Mouse (Mus musculus) forebrain, embryonic 16.5 days (tissue): ENCODE results near the gene Csnka2ip. TPM values are rescaled to one million over a fixed set of nuclear protein-coding genes. Genes with fewer than 3 reads are reported as not detected.
A peak's percentile ranks its signal among the peaks of the same experiment; 100 is the strongest.

ENCODE experiments used
- ATAC-seq: fragments of 200-750 bp; cut with Nextera tagmentation; 2 replicates; pipeline ENCODE4 v1.8.0; 2017; ENCODE audit warnings: mild to moderate bottlenecking, moderate library complexity
- H3K27ac ChIP-seq: fragments of 300-500 bp; sonication (generic); 2 replicates; pipeline ENCODE4 v1.5.1; 2014; ENCODE audit warnings: low read length, control low read depth
- H3K27me3 ChIP-seq: fragments of 300-500 bp; sonication (generic); replicated peaks from 2 replicates; pipeline ENCODE4 v1.6.1; 2014; ENCODE audit warnings: low read length; ENCODE audit not compliant: control insufficient read depth, insufficient read depth
- H3K36me3 ChIP-seq: fragments of 300-500 bp; sonication (generic); 2 replicates; pipeline ENCODE4 v1.6.1; 2014; ENCODE audit not compliant: control insufficient read depth, insufficient read depth
- H3K4me1 ChIP-seq: fragments of 300-500 bp; sonication (generic); replicated peaks from 2 replicates; pipeline ENCODE4 v1.6.1; 2014; ENCODE audit warnings: low read length; ENCODE audit not compliant: control insufficient read depth, insufficient read depth
- H3K4me2 ChIP-seq: fragments of 300-500 bp; sonication (generic); 2 replicates; pipeline ENCODE4 v1.6.1; 2014; ENCODE audit warnings: mild to moderate bottlenecking, low read length, control low read depth
- H3K4me3 ChIP-seq: fragments of 300-500 bp; sonication (generic); replicated peaks from 2 replicates; pipeline ENCODE4 v1.5.1; 2014; ENCODE audit warnings: mild to moderate bottlenecking, low read length, control low read depth
- H3K9ac ChIP-seq: fragments of 300-500 bp; sonication (generic); replicated peaks from 2 replicates; pipeline ENCODE4 v1.6.1; 2014; ENCODE audit warnings: low read depth, low read length, control low read depth
- H3K9me3 ChIP-seq: fragments of 300-500 bp; sonication (generic); 2 replicates; pipeline ENCODE4 v1.6.1; 2016; ENCODE audit warnings: low read length; ENCODE audit not compliant: control insufficient read depth
- WGBS: fragments of 180-500 bp; shearing (Covaris S2); extraction: QIAGEN DNeasy Blood & Tissue Kit; methylation state at CpG from one replicate; pipeline ENCODE4 v1.1.7; 2014; 5-methylcytosine and 5-hydroxymethylcytosine counted together
- polyA plus RNA-seq: library from polyadenylated mRNA; unstranded; fragments of >200 nt; fragmentation: Nextera tagmentation; extraction: Ambion mirVana; gene quantifications from 2 replicates; pipeline ENCODE4 v1.2.1, GENCODE M21; 2015

Csnka2ip gene
- not detected in 2 replicates for polyA plus RNA-seq

DNA sequence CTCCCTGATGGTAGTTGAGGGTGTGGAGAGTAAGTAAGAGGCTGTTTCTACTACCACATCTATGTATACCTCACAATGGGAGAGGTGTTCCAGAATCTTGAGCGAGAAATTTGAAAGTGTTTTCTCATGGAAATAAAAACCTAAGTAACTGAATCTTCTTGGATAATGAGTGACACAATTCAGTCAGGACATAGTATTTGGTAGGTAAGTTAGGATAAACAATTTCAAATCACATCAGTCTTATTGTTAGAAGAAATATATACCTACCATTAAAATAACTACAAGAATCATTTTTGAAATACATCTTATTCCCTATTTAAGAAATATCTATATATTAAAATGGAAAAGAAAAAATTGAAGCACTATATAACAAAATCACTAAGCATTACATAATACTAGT is at the start of gene Csnka2ip:
TSS of gene Csnka2ip (minus strand) at position 101 of the 400 bp plus-strand sequence.
- H3K4me2 ChIP-seq = no peak within 1 kb of the TSS
- H3K9me3 ChIP-seq = no peaks in the 10 kb centered on the region
- H3K36me3 ChIP-seq = no peaks in the 10 kb centered on the region
- no peak for ATAC-seq
- H3K4me1 ChIP-seq = no peaks in the 10 kb centered on the region
- H3K9ac ChIP-seq = no peak within 1 kb of the TSS
- WGBS = 100% methylated on average over 1 of the region's 1 CpGs
- H3K27ac ChIP-seq = no peak within 1 kb of the TSS
- H3K27me3 ChIP-seq = no peaks in the 10 kb centered on the region
- H3K4me3 ChIP-seq = no peak within 1 kb of the TSS

DNA sequence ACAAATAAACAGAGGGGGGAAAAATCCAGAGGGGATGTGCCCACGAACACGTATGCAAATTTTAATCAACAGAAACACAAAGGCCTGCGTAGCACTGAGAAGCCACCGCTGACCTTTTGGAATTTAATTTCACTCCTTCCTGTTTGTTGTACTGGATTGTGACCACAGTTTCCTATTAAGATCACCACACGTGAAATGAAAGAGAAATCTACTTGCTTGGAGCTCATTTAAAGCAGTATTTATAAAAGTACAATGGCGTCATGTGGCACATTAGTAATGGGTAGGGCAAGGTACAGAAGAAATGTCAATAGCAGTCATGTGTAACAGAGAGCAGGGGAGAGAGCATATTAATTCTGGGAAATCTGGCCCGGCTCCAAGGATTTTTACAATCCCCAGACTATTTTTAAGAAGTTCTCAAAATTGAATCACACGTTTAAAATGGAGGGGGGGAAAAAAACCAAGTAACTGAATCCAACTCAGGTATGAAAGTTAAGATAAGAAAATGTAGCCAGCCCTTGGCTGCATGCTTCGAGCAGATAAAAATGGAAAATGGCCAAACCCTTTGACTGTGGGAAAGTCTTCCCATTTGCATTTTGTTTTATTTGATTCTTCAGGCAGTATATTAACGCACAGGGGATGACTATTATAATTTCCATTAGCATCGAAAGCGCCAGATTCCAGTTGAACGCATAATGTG is 47.5 kb upstream of the Csnka2ip start:
- Histone ChIP-seq H3K27ac (no peak overlapping the region), H3K4me1 (peaks cover 4% of the 10 kb centered on the region), H3K4me3 (no peak overlapping the region), H3K27me3 (no peaks in the 10 kb centered on the region), H3K9me3 (no peaks in the 10 kb centered on the region), H3K36me3 (no peaks in the 10 kb centered on the region), H3K9ac (no peak overlapping the region), H3K4me2 (peak overlapping the region; percentile 9; the same call in 1 of the 2 replicates)
- ATAC-seq = peak; percentile 70; the same call in 1 of the 2 replicates
- 16% methylated on average over 13 of the region's 13 CpGs for WGBS

DNA sequence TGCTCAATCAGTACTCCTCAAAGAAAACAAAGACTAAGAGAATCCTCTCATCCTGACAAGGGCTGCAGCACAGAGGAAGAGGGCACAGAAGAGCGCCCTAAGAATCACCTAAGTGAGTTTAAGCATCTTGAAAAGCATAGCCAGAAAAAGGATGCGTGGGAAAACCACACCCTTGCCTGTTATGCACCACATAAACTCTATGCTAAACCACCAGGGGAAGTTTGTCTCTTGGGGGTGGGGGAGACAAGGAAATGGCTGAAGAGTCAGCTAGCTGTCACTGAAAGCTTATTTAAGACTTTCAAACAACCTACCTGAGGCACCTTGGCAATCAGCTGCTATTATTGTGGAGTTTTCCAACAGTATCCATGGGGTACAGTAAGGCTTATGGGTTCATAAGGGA is 45.6 kb upstream of the Csnka2ip start:
- H3K4me1 ChIP-seq = peaks cover 4% of the 10 kb centered on the region
- no peak overlapping the region for H3K4me2 ChIP-seq
- H3K36me3 ChIP-seq = no peaks in the 10 kb centered on the region
- no peaks in the 10 kb centered on the region for H3K27me3 ChIP-seq
- H3K9ac ChIP-seq = no peak overlapping the region
- no peak overlapping the region for H3K4me3 ChIP-seq
- ATAC-seq = no peak
- WGBS = 91% methylated on average over 2 of the region's 2 CpGs
- H3K9me3 ChIP-seq = no peaks in the 10 kb centered on the region
- H3K27ac ChIP-seq = no peak overlapping the region

DNA sequence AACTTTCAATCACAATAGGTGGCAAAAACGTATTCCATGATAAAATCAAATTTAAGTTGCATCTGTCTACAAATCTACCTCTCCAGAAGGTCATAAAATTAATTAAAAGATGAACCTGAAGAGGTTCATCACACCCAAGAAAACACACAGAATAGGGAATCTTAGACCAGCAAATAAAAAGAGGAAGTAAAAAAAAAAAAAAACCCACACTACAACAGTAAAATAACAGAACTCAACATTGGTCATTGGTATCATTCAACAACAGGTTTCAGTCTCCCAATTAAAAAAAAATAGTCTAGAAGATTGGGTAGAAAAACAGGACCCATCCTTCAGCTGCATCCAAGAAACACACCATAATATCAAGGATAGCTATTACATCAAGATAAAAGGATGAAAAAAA is 32.9 kb upstream of the Csnka2ip start:
- Histone ChIP-seq H3K9me3 (no peaks in the 10 kb centered on the region), H3K4me2 (no peak overlapping the region), H3K36me3 (no peaks in the 10 kb centered on the region), H3K4me1 (no peaks in the 10 kb centered on the region), H3K9ac (no peak overlapping the region), H3K4me3 (no peak overlapping the region), H3K27ac (no peak overlapping the region), H3K27me3 (no peaks in the 10 kb centered on the region)
- ATAC-seq = no peak
- WGBS = 74% methylated on average over 1 of the region's 1 CpGs

DNA sequence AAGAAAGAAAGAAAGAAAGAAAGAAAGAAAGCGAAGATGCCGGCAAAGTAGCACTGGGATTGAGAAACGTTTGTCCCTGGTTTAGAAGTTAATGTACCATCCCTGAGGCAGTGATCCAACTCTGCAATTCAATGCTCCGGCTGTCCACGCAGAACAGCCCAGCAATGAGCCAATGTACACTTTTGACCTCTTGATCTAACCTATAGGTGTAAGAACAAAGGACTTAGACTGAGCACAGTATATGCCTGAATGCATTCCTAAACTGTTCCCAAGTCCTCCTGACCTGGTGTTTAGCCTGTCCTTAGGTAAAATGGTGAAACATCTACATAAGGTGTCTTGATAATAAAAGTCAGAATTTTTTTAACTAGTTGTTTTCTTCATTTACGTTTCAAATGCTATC is 17.9 kb upstream of the Csnka2ip start:
- no peak overlapping the region for H3K27ac ChIP-seq
- no peaks in the 10 kb centered on the region for H3K9me3 ChIP-seq
- H3K4me1 ChIP-seq = no peaks in the 10 kb centered on the region
- no peak for ATAC-seq
- H3K4me3 ChIP-seq = no peak overlapping the region
- no peak overlapping the region for H3K9ac ChIP-seq
- no peaks in the 10 kb centered on the region for H3K36me3 ChIP-seq
- H3K4me2 ChIP-seq = no peak overlapping the region
- 80% methylated on average over 6 of the region's 6 CpGs for WGBS
- no peaks in the 10 kb centered on the region for H3K27me3 ChIP-seq

DNA sequence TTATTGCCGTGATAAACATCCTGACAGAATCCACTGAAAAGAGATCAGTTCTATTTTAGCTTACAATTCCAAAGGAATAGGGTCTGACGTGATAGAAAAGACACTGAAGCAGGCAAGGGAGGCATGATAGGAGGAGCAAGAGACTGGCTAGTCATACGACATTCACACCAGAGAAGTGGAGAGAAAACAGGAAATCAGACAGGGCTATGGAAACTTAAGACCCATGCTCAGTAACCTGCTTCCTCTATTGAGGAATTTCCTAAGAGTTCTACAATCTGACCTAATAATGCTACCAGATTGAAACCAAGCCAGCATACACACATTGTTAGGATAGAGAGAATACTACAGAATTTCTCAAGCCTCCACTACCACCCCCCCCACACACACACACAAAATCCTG is 12.4 kb upstream of the Csnka2ip start:
- ATAC-seq = no peak
- Histone ChIP-seq H3K4me3 (no peak overlapping the region), H3K9me3 (no peaks in the 10 kb centered on the region), H3K4me2 (no peak overlapping the region), H3K27ac (no peak overlapping the region), H3K36me3 (no peaks in the 10 kb centered on the region), H3K27me3 (no peaks in the 10 kb centered on the region), H3K4me1 (no peaks in the 10 kb centered on the region), H3K9ac (no peak overlapping the region)
- WGBS = 72% methylated on average over 3 of the region's 3 CpGs

DNA sequence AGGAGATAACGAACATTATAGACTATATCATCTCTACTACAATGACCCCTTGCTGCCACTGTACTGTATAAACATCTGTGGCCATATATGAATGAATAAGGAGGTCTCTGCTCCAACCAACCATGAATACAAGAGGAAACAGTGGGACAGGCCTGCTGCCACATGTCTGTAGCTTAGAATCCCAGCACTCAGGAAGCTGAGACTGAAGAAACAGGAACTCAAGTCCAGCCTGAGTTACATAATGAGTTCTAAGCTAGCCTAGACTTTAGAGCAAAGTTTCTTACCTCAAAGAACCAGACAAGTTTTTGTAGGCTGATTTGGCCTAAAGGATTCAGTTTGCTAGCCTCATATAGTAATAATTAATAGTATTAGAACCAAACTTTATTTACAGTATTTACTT is 5.6 kb upstream of the Csnka2ip start:
- ATAC-seq = no peak
- Histone ChIP-seq H3K27ac (no peak overlapping the region), H3K4me1 (no peaks in the 10 kb centered on the region), H3K9ac (no peak overlapping the region), H3K4me3 (no peak overlapping the region), H3K4me2 (no peak overlapping the region), H3K9me3 (no peaks in the 10 kb centered on the region), H3K27me3 (no peaks in the 10 kb centered on the region), H3K36me3 (no peaks in the 10 kb centered on the region)
- WGBS = 80% methylated on average over 1 of the region's 1 CpGs

DNA sequence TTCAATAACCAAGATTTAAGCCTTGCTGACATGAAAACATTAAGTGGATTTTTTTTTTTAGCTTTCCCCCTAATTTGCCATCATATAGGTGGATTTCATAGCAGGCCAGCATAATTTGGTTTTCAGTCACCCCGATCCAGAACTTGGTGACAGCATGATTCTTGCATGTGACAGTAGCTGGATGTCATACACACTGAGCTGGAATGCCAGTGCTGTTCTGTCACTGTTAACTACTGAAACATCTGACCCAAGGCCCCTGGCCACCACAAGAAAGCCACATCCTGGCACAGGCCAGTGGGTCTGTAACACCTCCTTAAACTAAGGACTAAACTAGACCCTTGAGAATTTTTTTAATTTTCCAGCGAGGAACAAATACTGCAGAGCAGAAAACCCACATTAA is 15.4 kb downstream of the Csnka2ip start:
- Histone ChIP-seq H3K27me3 (no peaks in the 10 kb centered on the region), H3K36me3 (no peaks in the 10 kb centered on the region)

DNA sequence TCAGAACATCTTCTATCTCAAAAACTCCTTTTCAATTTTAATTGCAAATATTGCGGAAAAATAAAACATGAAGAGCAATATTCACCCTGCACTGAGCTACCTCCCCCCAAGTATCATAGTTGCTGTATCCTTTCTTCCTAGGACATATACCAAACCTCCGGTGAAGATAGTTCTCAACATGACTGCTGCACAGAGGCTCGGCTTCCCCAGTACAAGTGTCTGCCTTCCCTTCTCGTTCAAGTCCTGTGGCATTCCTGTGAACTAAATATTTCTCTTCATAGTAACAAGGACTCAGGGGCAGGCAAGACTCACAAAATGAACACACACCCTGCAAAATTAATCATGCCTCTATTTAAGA is 16.0 kb downstream of the Csnka2ip start:
- H3K4me2 ChIP-seq = no peak overlapping the region
- no peaks in the 10 kb centered on the region for H3K9me3 ChIP-seq
- H3K4me1 ChIP-seq = no peaks in the 10 kb centered on the region
- no peak for ATAC-seq
- H3K36me3 ChIP-seq = no peaks in the 10 kb centered on the region
- no peak overlapping the region for H3K9ac ChIP-seq
- no peak overlapping the region for H3K4me3 ChIP-seq
- H3K27me3 ChIP-seq = no peaks in the 10 kb centered on the region
- WGBS = 85% methylated on average over 4 of the region's 4 CpGs
- H3K27ac ChIP-seq = no peak overlapping the region

More for the DNA sequence above, 15.4 kb downstream of the Csnka2ip start:
- Histone ChIP-seq H3K4me2 (no peak overlapping the region), H3K4me1 (no peaks in the 10 kb centered on the region), H3K9ac (no peak overlapping the region), H3K27ac (no peak overlapping the region), H3K4me3 (no peak overlapping the region), H3K9me3 (no peaks in the 10 kb centered on the region)
- no peak for ATAC-seq
- 78% methylated on average over 2 of the region's 2 CpGs for WGBS
